Mouse (Mus musculus): ENCODE measurements around the gene Hist1h2bb. TPM values are rescaled to one million over a fixed set of nuclear protein-coding genes. Genes with fewer than 3 reads are reported as not detected.
A peak's percentile ranks its signal among the peaks of the same experiment; 100 is the strongest.
"Not testable (repeated sequence)": the region's sequence is repeated elsewhere in the genome, so short reads cannot be mapped to it uniquely, and the experiment has no call there.

The Hist1h2bb gene
- polyA plus RNA-seq, 1 experiment from 2014 or later, result 1.2 TPM

DNA sequence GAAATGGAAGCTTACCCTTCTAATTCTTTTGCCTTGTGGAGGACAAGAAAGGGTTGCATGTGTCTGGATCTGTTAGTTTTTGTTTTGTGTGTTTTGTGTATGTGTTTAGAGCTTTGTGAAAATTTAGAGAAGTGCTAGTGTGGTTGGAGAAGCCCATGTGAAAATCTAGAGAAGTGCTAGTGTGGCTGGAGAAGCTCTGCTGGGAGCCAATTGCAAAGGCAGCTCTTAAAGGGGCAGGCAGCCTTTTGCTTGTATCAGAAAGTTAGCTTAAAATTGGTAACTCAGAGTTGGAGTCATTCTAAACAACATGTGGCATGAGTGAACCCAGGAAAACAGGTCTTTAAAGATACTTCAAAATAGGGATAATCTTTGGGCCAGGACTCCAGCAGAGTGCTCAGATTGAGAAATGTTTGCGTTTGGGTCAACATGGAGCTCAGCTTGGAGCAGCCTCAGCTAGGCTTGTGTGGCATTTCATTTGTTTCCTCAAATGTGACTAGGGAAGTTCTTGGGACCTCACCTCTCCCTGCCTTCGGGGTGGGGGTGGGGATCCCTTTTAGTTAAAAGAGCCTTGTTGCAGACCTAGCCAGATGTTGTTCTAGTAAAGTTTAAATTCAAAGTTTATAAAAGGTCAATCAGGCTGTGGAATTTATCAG is 28.8 kb upstream of the Hist1h2bb start:
- not testable (repeated sequence) for ATAC-seq (ENCODE audit: low read depth); H3K9me3 ChIP-seq (ENCODE audit: control insufficient read depth, low read length); H3K27ac ChIP-seq (replicated peaks; ENCODE audit: low read depth, low read length); H3K4me2 ChIP-seq (ENCODE audit: low read depth, low read length); H3K4me1 ChIP-seq (ENCODE audit: control insufficient read depth, insufficient read depth, low read length); H3K27me3 ChIP-seq (replicated peaks; ENCODE audit: control insufficient read depth, insufficient read depth, low read length); H3K9ac ChIP-seq (ENCODE audit: low read depth, low read length); H3K4me3 ChIP-seq (ENCODE audit: low read depth, low read length); DNase-seq (ENCODE audit: low spot score); H3K36me3 ChIP-seq (ENCODE audit: control insufficient read depth, insufficient read depth, low read length)
- WGBS, result 12% methylated on average over 2 of the region's 2 CpGs

DNA sequence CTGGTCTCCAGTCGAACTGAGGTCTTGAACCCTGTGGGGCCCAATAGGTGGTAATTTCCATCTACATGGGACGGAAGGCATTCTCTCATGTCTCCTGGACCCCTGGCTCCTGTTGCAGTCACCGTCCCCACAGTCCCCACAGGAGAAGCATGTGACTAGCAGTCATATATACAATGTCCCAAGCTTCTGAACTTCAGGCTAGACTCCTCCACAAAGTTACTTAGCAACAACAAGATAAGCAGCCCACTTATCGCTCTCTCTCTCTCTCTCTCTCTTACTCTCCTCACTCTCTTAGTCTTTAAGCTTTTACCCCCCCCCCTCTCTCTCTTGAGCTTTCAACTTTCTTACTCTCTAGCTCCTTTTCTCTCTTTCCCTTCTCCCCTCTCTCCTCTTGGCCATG is 22.3 kb upstream of the Hist1h2bb start:
- Histone ChIP-seq H3K36me3 (ENCODE audit: control insufficient read depth, insufficient read depth, low read length) (no peaks in the 10 kb centered on the region), H3K27ac (replicated peaks; ENCODE audit: low read depth, low read length) (no peak overlapping the region), H3K9me3 (ENCODE audit: control insufficient read depth, low read length) (no peaks in the 10 kb centered on the region), H3K4me2 (ENCODE audit: low read depth, low read length) (no peak overlapping the region), H3K9ac (ENCODE audit: low read depth, low read length) (no peak overlapping the region), H3K27me3 (replicated peaks; ENCODE audit: control insufficient read depth, insufficient read depth, low read length) (no peaks in the 10 kb centered on the region), H3K4me3 (ENCODE audit: low read depth, low read length) (no peak overlapping the region), H3K4me1 (ENCODE audit: control insufficient read depth, insufficient read depth, low read length) (no peaks in the 10 kb centered on the region)
- ATAC-seq (ENCODE audit: low read depth), result no peak
- WGBS, result 83% methylated on average over 4 of the region's 4 CpGs
- DNase-seq (ENCODE audit: low spot score), result no peak

DNA sequence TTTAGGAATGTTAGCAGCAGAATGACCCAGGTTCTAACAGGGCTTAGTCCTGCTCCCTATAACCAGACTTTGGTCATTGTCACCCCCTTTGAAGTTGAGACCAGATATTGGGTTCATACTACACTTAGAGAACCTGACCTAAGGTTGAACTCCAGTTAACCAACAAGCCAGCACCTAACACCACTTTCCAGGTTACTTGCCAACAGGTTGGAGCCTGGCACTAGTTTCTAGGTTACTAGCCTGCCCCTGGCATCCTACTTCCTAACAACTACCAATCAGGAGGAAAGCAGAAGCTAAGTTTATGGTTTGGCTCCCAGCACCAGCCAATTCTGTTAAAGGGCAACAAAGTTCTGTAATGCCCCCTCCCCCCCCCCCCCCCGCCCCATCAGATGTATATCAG is 21.3 kb upstream of the Hist1h2bb start:
- Histone ChIP-seq H3K36me3 (ENCODE audit: control insufficient read depth, insufficient read depth, low read length) (no peaks in the 10 kb centered on the region), H3K4me1 (ENCODE audit: control insufficient read depth, insufficient read depth, low read length) (no peaks in the 10 kb centered on the region), H3K9ac (ENCODE audit: low read depth, low read length) (no peak overlapping the region), H3K27me3 (replicated peaks; ENCODE audit: control insufficient read depth, insufficient read depth, low read length) (no peaks in the 10 kb centered on the region), H3K4me3 (ENCODE audit: low read depth, low read length) (no peak overlapping the region), H3K4me2 (ENCODE audit: low read depth, low read length) (no peak overlapping the region), H3K27ac (replicated peaks; ENCODE audit: low read depth, low read length) (no peak overlapping the region), H3K9me3 (ENCODE audit: control insufficient read depth, low read length) (no peaks in the 10 kb centered on the region)
- no peak for ATAC-seq (ENCODE audit: low read depth)
- DNase-seq (ENCODE audit: low spot score), result no peak
- WGBS, result no CpG with 5 or more reads among the region's 1 CpGs

DNA sequence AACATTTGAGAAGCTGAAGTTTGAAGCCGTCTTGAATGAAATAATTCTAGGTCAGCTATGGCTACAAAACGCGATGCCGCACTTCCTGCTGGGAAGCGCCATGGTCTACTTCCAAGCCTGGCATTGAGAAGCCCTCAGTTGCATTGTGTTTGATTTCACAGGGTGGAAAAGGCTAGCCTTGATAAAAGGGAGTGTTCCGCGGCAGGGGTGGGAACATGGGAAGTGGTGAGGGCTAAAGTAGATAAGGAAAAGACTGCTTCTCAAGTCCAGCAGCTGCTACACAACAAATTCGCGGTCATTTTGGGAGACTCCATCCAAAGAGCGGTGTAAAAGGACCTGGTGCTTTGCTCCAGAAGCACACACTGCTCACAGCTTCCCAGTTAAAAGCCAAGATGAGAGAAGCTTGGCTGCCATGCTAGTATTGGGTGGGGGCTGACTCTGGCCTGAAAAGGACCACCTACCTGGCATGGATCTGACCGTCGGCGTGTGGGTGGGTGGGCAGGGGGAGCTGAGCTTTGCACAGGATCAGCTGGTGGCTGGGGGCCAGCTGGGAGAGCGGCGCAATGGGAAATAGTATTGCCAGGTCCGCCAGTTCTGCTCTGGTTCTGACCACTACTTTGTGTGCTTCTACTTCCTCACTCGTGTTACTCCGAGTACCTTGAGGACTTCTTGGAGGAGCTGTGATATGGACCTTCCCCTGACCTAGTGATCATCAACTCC is 17.9 kb upstream of the Hist1h2bb start:
- Histone ChIP-seq H3K27me3 (replicated peaks; ENCODE audit: control insufficient read depth, insufficient read depth, low read length) (no peaks in the 10 kb centered on the region), H3K4me1 (ENCODE audit: control insufficient read depth, insufficient read depth, low read length) (no peaks in the 10 kb centered on the region), H3K9ac (ENCODE audit: low read depth, low read length) (no peak overlapping the region), H3K4me3 (ENCODE audit: low read depth, low read length) (no peak overlapping the region), H3K36me3 (ENCODE audit: control insufficient read depth, insufficient read depth, low read length) (no peaks in the 10 kb centered on the region), H3K9me3 (ENCODE audit: control insufficient read depth, low read length) (no peaks in the 10 kb centered on the region), H3K4me2 (ENCODE audit: low read depth, low read length) (no peak overlapping the region), H3K27ac (replicated peaks; ENCODE audit: low read depth, low read length) (no peak overlapping the region)
- DNase-seq (ENCODE audit: low spot score) (no peak), ATAC-seq (ENCODE audit: low read depth) (no peak)
- WGBS, result 91% methylated on average over 18 of the region's 18 CpGs

DNA sequence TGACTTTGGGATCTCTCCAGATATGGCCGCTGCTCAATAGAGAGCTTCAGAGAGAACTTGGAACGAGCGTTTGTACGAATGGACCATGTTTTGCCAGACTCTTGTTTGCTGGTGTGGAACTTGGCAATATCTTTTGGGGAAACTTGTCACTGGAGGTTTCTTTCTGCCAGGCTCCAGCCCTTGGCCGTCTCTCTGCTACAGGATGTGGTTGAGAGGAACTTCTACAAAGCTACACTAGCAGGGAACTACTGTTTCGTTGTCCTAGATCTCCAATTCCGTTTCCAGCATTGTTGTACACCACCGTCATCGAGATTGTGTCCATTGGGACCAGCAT is 17.4 kb upstream of the Hist1h2bb start:
- DNase-seq (ENCODE audit: low spot score) (no peak), ATAC-seq (ENCODE audit: low read depth) (no peak)
- H3K4me3 ChIP-seq (ENCODE audit: low read depth, low read length), result no peak overlapping the region
- H3K4me2 ChIP-seq (ENCODE audit: low read depth, low read length), result no peak overlapping the region
- 89% methylated on average over 9 of the region's 9 CpGs for WGBS
- H3K27ac ChIP-seq (replicated peaks; ENCODE audit: low read depth, low read length), result no peak overlapping the region
- H3K9ac ChIP-seq (ENCODE audit: low read depth, low read length), result no peak overlapping the region
- no peaks in the 10 kb centered on the region for H3K36me3 ChIP-seq (ENCODE audit: control insufficient read depth, insufficient read depth, low read length)
- no peaks in the 10 kb centered on the region for H3K9me3 ChIP-seq (ENCODE audit: control insufficient read depth, low read length)
- no peaks in the 10 kb centered on the region for H3K4me1 ChIP-seq (ENCODE audit: control insufficient read depth, insufficient read depth, low read length)
- no peaks in the 10 kb centered on the region for H3K27me3 ChIP-seq (replicated peaks; ENCODE audit: control insufficient read depth, insufficient read depth, low read length)

DNA sequence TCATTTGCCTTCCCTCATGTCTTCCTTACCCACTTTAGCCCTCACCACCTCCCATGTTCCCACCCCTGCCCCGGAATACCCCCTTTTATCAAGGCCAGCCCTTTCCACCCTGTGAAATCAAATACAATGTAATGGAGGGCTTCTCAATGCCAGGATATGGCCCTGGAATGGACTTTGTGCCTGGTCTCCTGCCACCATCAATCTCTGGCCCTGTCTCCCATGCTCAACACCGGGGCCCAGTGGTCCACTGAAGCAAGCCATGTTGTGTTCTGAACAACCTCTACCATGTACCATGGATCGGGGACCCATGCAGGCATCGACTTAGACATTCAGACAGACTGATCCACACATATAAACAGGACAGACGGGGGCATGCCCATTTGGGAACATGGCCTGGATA is 16.8 kb upstream of the Hist1h2bb start:
- Histone ChIP-seq H3K4me3 (ENCODE audit: low read depth, low read length) (no peak overlapping the region), H3K4me2 (ENCODE audit: low read depth, low read length) (no peak overlapping the region), H3K9me3 (ENCODE audit: control insufficient read depth, low read length) (no peaks in the 10 kb centered on the region), H3K9ac (ENCODE audit: low read depth, low read length) (no peak overlapping the region), H3K27me3 (replicated peaks; ENCODE audit: control insufficient read depth, insufficient read depth, low read length) (no peaks in the 10 kb centered on the region), H3K4me1 (ENCODE audit: control insufficient read depth, insufficient read depth, low read length) (no peaks in the 10 kb centered on the region), H3K27ac (replicated peaks; ENCODE audit: low read depth, low read length) (no peak overlapping the region), H3K36me3 (ENCODE audit: control insufficient read depth, insufficient read depth, low read length) (no peaks in the 10 kb centered on the region)
- WGBS, result 95% methylated on average over 5 of the region's 5 CpGs
- no peak for DNase-seq (ENCODE audit: low spot score)
- ATAC-seq (ENCODE audit: low read depth), result no peak

DNA sequence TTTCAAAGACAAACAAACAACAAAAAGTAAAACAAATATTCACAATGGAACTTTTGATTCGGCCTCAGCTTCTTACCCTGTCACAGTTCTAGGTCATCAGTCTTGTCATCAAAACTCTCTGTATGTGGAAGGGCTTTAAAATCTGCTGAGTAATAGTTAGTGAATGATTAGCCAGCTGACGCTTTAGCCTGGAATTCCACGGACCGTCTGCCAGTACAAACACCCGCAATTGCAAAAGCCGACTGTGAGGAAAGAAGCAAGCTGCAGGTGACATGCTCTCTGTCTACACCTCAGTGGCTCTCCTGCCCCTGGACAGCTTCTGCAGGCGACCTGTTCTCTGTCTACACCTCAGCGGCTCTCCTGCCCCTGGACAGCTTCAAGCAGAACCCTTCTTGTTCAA is 16.1 kb upstream of the Hist1h2bb start:
- no peaks in the 10 kb centered on the region for H3K4me1 ChIP-seq (ENCODE audit: control insufficient read depth, insufficient read depth, low read length)
- no peaks in the 10 kb centered on the region for H3K9me3 ChIP-seq (ENCODE audit: control insufficient read depth, low read length)
- 34% methylated on average over 8 of the region's 8 CpGs for WGBS
- no peak overlapping the region for H3K4me2 ChIP-seq (ENCODE audit: low read depth, low read length)
- no peak overlapping the region for H3K27ac ChIP-seq (replicated peaks; ENCODE audit: low read depth, low read length)
- ATAC-seq (ENCODE audit: low read depth) (no peak), DNase-seq (ENCODE audit: low spot score) (peak; percentile 31)
- H3K27me3 ChIP-seq (replicated peaks; ENCODE audit: control insufficient read depth, insufficient read depth, low read length), result no peaks in the 10 kb centered on the region
- no peaks in the 10 kb centered on the region for H3K36me3 ChIP-seq (ENCODE audit: control insufficient read depth, insufficient read depth, low read length)
- no peak overlapping the region for H3K4me3 ChIP-seq (ENCODE audit: low read depth, low read length)
- H3K9ac ChIP-seq (ENCODE audit: low read depth, low read length), result no peak overlapping the region

DNA sequence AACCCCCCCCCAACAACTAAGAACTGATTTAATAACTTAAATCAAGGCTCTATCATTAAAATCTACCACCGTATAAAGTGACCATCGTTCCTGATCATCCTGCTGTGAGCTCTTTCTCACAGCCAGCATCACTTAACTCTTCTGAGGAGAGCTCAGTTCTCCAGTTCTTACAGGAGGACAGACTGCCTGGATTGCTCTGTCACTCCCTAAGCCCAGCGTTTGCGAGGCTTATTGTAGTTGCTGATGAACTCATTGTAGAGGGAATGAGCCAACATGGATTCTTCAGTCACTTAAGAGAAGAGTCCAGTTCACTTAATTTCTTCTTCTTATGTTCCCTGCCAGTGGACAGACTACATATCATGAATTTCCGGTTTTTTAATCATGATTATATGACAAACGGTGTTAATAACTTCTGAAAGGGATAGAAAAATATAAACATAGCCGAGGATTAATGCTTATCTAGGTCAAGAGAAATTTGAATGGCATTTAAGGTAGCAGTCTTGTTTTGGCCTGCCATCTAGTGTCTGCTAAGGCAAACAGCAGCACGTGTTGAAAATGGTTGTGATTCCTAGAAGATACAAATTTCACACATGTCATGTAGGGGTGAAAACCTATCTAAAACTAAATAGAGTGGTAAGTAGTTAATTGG is 14.3 kb upstream of the Hist1h2bb start:
- no peaks in the 10 kb centered on the region for H3K27me3 ChIP-seq (replicated peaks; ENCODE audit: control insufficient read depth, insufficient read depth, low read length)
- no peak overlapping the region for H3K27ac ChIP-seq (replicated peaks; ENCODE audit: low read depth, low read length)
- H3K4me1 ChIP-seq (ENCODE audit: control insufficient read depth, insufficient read depth, low read length), result no peaks in the 10 kb centered on the region
- H3K36me3 ChIP-seq (ENCODE audit: control insufficient read depth, insufficient read depth, low read length), result no peaks in the 10 kb centered on the region
- ATAC-seq (ENCODE audit: low read depth), result no peak
- no peak overlapping the region for H3K4me3 ChIP-seq (ENCODE audit: low read depth, low read length)
- H3K9me3 ChIP-seq (ENCODE audit: control insufficient read depth, low read length), result no peaks in the 10 kb centered on the region
- peak; percentile 80 for DNase-seq (ENCODE audit: low spot score)
- no peak overlapping the region for H3K4me2 ChIP-seq (ENCODE audit: low read depth, low read length)
- H3K9ac ChIP-seq (ENCODE audit: low read depth, low read length), result no peak overlapping the region
- 27% methylated on average over 8 of the region's 8 CpGs for WGBS

Data from embryonic facial prominence, embryonic 14.5 days (tissue).